Mouse (Mus musculus): ENCODE data around the gene Ston2.

Gene Ston2

DNA sequence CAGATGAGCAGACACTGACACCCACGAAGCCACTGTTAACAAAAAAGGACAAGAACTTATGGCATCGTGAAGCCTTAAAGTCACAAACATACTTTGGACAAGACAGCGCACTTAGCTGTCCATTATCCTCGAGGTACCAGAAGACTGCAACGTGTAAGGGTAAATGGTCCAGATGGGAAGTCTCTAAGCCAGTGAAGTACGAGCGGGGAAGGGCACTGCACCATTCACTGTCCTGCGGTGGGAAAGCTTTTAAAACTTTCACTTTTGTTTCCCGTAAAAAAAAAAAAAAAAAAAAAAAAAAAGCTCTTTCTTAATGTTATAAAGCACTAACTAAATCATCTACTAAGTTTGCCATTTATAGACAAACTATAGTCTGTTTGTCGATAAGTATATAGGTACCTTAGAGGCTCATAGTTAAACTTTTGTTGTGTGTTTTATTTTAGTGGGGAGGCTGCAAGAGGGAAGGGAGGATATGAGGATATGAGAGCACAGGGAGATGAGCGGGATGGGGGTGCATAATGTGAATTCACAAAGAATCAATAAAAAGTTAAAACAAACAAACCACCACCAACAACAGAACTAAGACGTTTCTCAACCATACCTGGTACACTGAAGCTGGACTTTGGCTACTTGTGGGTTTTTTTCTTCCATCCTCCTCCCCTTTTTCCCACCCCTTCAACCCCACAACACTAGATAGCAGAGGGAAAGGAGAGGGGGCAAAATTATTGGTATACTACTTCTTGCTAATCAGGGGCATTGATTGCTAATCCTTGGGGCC is 127.4 kb downstream of the Ston2 start:
- DNase-seq (ENCODE audit: low spot score) = no peak

DNA sequence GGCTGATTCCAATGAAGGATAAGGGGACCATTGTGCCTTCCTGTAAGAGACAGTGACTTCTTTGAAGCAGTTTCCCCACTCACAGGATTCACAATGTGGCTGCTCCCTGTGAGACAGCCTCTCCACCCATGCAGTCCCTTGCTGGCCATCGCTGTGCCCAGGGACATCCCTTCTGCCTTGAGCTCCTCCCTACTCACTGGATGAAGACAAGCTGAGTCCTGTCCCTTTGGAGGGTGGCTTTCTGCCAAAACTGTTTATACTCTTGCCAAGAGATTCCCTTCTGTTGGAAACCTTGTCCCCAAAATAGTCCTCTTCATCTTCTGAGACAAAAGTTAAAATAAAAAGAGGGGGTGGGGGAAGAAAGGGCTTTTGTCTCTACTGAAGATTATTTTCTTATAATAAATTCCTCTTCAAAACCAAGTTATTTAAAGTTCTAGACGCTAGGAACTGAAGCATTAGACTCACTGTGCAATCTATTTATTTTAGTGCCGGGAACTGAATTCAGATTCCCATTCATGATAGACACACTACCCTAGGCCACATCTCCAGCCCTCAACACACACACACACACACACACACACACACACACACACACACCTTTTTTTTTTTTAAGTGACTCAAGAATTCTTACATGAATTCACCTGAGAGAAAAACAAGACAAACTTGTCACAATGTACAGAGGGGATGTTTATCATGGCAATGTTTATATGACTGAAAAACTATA is 133.6 kb downstream of the Ston2 start:
- no peak for DNase-seq (ENCODE audit: low spot score)

DNA sequence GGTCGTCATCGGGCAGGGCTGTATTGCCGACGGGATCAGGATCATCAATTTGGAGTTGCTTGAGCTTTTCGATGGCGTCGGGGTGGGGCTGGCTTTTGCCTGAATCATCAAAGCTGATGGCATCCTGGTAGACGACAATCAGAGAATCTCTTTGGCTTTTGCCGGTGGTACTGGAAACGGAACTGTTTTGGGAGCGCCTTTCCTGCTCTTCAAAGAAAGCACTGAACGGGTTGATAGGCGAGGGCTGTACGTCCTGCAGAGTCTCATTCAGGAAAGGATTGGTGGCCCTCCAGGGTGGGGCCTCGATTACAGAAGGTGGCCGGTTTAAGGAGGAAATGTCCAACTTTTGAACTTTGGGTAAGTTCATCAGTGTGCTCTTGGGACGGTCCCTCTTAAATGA is 139.8 kb downstream of the Ston2 start:
- DNase-seq (ENCODE audit: low spot score) = no peak

DNA sequence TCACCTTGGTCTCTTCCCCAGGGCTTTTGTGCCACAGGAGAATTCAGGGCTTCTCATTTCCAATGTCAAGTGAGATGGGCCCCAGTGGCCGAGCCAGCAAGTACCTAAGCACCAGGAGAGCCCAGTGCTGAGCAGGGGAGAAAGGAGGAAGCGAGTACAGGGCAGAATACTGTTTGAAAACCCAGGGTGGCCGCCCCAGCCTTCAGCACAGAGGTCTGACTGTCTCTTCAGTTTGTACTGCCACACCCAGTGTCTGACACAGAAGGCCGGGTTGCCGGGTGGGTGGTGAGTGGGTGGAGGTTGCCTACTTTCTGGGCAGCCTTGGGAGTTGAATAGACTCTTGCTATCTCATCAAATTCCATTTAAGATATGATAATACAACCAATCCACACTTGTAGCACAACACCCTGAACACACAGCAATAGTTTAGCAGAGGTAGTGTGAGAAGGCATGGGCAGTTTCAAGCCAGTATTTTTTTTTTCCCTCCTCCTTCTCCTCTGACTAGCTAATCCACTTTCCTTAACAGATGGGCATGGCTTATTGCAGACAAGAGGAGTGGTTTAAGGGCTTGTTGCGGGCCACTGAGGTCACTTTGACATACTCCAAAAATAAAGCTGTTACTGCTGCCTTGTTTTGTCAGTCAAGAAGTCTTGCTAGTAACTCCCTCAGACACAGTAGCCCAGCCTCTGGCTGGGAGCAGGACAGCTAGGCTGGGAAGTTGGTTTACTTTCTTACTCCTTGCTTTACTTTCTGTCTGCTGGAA is 142.6 kb downstream of the Ston2 start:
- DNase-seq (ENCODE audit: low spot score) = peak; percentile 48

DNA sequence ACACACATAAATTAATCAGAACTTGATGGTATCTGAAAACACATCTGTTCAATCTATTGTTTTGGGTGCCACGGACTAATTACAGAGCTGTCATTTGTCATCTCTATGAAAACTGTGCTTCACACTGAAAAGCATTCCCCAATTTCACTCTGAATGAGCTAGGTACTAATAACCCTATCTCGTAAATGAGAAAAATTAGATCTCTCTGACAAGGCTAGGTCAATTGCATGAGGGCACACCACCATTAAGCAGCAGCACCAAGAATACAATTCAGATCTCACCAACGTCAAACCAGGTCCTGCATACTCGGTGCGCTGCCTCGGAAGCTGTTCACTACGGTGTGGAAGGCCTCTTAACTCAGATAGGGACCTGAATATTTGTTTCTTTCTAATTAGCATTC is 145.0 kb downstream of the Ston2 start:
- DNase-seq (ENCODE audit: low spot score) = no peak

DNA sequence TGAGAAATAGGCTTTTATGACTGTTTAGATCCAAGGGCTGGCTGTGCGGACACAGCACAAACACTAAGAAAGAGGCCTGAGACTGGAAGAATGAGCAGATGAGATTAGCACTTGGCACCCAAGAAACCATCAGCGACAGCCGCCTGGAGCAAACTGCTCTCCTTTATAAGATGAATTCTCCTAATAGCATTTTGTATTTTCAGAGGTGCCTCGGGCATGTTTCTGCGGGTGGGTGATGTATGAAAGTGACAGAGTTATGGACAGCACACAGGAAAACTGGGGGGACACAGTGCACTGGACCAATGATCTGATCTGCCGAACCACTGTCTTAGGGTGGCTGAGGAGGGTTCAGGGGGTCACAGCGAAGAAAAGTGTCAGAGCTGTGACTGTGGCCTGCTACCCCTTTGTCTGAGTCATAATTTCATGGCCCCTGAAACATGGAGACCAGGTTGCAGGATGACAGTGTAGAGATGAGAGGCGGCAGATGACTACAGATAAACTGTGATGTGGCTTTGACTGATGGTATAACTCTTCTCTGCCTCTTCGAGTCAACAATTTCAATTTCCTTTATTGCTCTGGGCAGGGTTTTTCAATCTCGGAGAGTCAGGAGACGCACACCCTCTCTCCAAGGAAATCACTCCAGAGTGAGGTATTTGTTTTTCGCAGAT is 145.6 kb downstream of the Ston2 start:
- no peak for DNase-seq (ENCODE audit: low spot score)

DNA sequence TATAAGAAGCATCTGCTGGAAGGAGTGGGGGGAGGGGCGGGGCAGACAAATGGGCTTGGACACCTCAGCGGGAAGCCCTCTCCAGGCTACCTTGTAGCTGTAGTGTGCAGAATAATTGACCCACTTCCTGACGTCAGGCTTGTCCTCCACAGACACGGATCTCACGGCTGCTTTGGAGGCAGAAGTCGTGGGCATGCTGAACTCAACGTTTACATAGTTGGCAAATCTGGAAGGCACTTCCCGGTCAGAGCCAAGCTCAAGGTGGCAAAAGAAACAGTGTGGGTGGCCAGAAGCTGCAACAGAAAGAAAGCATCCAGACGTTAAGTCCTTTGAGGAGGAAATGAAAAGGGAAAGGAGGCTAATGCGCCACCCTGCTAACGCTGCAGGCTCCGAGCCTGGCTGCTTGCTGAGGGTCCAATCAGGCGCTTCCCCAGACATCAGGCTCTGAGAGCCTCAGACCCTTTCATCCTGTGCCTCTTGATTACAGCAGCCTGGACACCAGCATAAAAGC is 146.5 kb downstream of the Ston2 start:
- no peak for DNase-seq (ENCODE audit: low spot score)

DNA sequence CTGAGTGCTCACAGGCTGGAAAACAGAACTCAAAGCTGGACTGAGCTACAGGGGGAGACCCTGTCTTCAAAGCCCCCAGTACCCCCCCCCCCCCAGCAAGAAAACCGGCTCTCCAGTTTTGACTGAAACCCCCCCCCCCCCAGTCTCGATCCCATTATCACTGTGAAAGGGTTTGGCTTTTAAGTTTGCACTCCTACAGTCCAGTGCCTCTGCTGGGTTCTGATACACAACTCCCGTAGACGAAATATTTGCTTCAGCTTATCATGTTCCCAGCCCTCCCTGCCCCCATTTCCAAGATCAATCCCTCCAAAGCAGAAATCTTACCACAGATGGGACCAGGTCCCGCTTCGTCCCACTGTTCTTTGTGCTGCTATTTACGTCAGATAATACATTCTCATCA is 147.1 kb downstream of the Ston2 start:
- no peak for DNase-seq (ENCODE audit: low spot score)

DNA sequence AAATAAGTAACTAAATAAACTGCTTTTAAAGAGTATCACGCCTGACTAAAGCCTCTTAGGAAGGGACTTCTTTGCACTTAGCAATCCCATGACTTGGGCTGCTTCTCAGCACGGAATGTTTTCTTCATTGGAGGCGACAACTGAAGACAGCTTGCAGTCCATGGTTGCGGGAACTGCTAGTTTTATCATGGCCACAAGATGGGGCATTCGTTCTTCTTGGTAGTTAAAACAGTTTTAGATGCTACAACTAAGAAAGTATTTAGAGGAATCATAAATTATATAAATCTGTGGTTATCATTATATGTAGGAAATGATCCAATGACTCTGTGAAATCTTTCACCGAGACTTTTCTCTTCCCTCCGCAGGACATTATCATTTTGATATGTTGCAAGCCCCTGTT is 147.5 kb downstream of the Ston2 start:
- DNase-seq (ENCODE audit: low spot score) = peak; percentile 32

DNA sequence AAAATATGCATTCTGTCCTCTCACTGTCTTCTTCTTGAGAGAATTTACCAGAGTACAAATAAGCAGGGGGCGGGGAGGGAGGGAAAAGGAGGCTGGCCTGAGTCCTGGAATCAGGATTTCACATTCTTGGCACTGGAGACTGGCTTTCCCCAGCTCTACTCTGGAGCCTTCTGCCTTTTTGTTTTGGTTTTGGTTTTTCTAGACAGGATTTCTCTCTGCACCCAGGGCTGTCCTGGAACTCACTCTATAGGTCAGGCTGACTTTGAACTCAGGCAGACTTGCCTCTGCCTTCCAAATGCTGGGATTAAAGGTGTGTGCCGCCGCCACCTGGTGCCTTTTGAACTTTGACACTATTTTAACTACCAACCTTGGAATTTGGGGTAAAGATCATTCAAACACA is 149.8 kb downstream of the Ston2 start:
- no peak for DNase-seq (ENCODE audit: low spot score)

DNA sequence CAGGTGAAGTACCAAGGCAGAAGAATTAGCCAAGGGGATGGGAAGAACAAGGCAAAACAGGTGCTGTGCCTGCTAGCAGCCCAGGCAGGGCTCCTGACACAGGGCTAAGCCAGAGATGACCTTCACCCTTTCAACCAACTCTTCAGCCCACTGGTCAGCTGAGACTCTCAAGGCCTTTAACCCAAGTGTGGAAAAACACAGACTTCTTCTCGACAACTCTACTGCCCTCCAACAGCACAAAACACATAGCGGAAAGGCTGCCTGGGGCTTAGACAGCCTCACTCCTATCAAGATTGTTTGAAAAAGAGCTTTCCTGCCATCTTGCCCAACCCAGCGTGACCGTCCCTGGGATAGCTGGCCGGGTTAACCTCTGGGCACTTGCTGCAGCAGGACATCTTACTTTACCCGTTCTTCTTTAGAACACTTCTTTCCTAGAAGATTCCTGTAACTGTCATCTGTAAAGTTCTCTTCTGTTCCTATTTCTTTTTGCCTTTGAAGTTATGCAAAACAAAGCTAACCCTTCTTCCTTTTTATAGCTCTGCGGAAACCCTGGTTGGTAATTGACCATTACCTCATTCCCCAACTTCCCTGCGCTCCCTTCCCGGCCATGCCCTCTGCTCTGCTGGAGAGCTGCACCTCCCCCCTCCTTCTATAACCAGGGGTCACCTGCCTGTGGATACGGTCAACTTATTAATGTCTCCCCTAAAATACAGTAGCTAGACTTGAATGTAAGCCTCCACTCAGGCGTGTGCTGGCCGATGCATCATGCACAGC is 150.9 kb downstream of the Ston2 start:
- DNase-seq (ENCODE audit: low spot score) = no peak

DNA sequence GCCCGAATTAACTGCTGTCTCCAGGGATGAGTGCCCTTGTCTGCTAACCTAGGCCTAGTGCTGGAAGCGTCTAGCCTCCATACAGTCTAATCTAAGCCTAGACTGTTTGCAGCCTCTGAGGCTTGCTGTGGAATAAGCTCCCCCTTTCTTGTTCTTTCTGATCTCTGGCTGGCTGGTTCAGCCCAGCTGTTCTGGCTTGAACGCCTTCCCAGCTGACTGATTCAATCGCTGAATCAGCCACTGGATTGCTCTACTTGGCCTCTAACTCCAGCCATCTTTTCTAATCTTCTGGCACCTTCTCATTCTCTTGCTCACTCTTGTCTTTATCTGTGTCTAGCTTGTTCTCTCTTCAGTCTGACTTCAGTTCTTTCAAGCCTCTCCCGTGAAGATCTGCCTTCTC is 161.7 kb downstream of the Ston2 start:
- no peak for DNase-seq (ENCODE audit: low spot score)

DNA sequence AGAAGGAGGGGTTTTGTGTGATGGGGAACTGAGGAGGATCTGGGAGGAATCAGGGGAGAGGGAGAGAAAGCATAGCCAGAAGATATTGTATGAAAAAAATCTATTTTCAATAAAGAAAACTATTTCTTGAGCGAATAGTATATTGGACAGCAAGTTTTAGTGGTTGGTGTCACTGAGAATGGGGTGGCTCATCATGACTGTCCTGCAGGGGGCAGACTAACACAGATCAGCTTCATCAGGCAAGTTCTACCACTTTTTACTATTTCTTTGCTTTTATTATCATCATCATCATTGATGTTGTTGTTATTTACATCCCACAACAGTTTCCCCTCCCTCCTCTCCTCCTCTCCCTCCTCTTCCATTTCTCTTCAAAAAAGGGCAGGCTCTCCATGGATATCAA is 163.2 kb downstream of the Ston2 start:
- peak; percentile 35 for DNase-seq (ENCODE audit: low spot score)

DNA sequence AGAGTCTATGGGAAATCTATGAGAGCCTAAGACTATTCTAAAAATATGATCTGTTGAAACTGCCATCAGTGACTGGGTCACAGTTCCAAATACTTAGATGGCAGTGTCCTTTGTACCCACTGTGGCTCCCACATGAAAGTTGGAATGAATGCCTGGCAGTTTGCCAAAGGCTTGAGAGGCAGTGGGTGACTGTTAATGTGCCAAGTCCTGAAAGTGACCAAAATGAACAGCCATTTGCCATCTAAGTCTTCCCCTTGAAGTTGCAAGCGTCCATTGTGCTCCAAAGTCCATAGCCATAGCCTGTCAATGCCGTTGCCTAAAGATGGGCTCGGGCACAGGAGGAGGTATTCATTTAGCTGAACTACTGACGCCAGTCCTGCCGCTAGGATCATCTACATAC is 178.8 kb downstream of the Ston2 start:
- no peak for DNase-seq (ENCODE audit: low spot score)

DNA sequence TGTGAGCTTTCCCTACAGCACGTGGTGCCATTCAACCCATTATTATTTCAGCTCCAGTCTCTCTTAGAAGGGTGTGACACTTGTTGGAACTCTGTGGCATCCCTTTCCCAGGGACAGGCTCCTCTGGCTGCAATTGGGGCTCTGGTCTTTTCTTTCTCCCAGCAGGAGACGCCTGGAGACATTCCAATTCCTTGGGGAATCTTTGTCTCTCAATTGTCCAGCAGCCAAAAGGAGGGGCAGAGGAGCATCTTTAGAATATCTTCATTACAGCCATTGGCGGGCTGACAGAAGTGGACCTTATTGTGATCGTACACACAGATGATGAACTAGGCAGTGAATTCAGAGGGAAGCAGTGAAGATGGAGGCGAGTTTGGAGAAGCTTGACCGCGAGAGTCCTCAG is 180.5 kb downstream of the Ston2 start:
- DNase-seq (ENCODE audit: low spot score) = no peak

DNA sequence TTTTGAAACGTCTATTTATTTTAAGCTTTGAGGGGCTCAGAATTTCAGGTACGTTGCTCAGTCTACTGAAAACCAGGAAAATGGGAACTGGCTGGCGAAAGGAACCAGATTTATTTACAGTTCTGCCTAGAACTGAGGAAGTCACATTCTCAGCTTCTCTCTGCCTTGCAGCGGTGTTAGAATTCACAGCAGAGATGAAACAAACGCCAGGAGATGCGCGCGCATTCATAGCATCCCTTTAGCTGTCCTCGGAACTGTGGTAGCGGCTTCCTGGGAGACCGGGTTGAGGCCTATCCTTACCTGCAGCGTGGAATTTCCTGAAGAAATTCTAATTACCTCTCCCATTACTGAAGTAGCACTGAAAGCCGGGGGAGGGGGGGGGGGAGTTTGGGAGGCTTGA is 181.5 kb downstream of the Ston2 start:
- no peak for DNase-seq (ENCODE audit: low spot score)

DNA sequence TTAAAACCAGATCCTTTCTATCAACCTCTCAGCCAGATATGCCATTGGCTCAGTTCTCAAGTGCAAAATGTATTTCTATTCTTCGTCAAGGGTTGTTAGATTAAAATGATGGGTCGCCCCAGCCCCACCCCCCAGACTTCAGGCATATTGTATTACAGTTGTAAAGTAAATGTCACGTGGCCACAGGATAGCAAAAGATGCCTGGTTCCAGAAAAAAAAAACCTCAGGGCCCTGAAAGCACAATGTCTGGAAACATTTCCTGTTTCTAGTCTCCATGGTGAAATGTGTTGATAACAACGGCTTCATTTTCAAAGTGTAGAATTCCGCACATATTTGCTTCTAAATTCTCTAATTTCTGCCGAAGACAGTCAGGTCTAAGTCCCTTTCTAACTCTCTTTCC is 183.6 kb downstream of the Ston2 start:
- DNase-seq (ENCODE audit: low spot score) = no peak

DNA sequence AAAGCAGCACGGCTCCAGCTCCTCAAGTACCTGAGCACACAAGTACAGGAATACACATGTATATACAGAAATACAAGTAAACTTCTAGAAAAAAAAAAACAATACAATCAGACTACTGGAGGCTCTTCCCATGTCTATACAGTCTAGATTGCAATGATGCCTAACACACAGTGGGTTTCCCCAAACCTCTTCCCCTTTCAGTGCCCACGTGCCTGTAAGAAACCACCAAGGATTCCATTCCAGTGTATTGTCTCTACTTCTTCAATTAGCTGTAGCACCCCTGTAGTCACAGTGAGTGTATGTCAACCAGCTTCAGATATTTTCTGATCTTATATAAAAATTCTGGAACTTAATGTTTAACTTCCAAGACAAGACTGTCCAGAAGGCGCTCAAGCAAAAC is 196.1 kb downstream of the Ston2 start:
- no peak for DNase-seq (ENCODE audit: low spot score)

DNA sequence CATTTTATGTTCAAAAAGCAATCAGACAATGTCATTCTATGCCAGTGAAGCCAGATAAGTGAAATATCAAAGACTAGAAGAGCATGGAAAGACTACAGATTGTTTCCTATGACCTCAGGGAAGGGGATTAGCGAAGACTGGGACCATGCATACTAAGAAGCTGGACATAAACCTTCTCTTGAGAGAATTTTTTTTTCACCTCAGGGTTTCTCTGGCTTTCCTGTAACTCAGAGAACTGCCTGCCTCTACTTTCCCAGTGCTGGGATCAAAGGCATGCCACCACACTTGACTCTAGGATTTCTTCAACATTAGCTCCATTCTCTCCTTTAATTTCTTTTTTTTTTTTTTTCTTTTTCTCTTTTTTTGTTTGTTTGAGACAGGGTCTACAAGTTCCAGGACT is 197.0 kb downstream of the Ston2 start:
- DNase-seq (ENCODE audit: low spot score) = no peak

DNA sequence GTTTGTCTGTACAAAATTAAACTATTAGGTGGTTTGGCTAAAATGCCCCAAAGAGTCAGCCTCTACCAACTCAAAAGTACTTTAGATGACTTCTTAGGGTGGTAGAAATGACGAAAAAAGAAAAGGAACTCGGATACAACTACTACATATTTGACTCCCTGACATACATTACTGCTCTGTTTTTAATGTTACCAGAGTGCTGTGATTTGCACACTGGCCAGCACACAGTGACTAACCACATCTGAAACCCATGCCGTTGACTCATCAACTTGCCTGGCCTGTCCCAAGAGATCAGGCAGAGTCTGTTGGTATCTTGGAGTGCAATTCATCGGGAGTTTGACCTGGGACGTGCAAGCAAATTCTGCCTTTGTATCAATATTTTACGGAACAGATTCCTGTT is 197.5 kb downstream of the Ston2 start:
- DNase-seq (ENCODE audit: low spot score) = peak; percentile 17

DNA sequence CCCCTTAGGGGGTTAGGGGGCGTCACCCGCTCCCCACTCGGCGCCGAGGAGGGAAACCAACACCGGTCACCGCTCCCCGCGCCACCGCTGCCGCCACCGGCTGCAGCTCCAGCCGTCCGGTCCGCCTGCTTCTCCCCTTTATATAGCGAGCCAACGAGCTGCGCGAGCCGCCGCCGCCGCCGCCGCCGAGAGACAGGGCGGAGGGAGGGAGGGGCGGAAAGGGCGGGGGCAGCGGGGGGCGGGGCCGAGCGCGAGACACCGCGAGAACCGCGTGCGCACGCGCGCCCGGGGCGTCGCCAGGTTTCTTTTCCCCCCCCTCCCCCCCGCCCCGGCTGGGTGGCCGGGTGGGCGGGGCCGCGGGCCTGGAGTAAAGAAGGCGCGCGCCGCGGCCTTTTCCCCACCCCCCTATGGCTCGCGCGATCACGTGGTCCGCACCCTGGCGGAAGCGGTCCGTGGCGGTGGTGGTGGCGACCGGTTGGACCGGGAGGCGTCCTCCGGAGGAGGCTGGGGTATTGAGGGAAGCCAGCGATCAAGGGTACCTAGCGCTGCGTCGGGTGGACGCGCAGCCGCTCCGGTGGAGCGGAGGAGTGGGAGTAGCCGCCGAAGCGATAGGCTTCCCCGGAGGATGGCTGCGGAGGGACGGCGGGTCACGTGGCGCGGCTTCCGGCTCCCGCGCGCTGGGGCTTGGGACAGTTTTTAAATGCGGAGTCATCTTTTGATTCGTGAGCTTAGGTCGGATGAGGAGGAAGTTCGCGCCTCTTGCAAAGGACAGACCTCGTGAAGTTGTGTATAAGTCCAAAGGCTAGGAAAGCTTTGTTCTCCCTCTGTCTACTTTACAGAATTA is 198.1 kb downstream of the Ston2 start, which contains the start of gene Gtf2a1:
TSS of gene Gtf2a1 (minus strand) at position 641 of the 844 bp plus-strand sequence.
- peak; percentile 94 for DNase-seq (ENCODE audit: low spot score)
